ENCODE assay signal across 8 mouse cellular contexts in genomic region chr13:63279807-63280206, GRCm38 (mm10).
DNase-seq lines count a peak whose midpoint lies in the region; ATAC-seq lines count a peak whose summit lies in the region.
"Had no signal": no experiment of that assay in that cellular context is flagged by ENCODE, and none has a peak within 500 bp of the region (broad histone marks: within the 10 kb centered on the region; RNA-seq: fewer than 3 reads in every experiment).

No protein-coding gene starts in this region.

- H3K36me3 ChIP-seq in hindbrain, embryonic 13.5 days = peaks cover 13% of the 10 kb centered on the region; the same call in 1 of the 2 replicates
- H3K36me3 ChIP-seq in hindbrain, embryonic 14.5 days (replicated peaks; ENCODE audit: control insufficient read depth, insufficient read depth) = peaks cover 7% of the 10 kb centered on the region
- peaks cover 6% of the 10 kb centered on the region; the same call in 1 of the 2 replicates for H3K36me3 ChIP-seq in midbrain, embryonic 13.5 days
- no peaks in the 10 kb centered on the region for H3K36me3 ChIP-seq in midbrain, embryonic 16.5 days (ENCODE audit: control insufficient read depth, insufficient read depth, low read length)
- peaks cover 6% of the 10 kb centered on the region for H3K36me3 ChIP-seq in intestine, embryonic 16.5 days (ENCODE audit: control insufficient read depth, insufficient read depth, low read length)

- no peak overlapping the region for H3K4me2 ChIP-seq in hindbrain, embryonic 13.5 days
- H3K4me2 ChIP-seq in hindbrain, embryonic 14.5 days (replicated peaks) = no peak overlapping the region
- H3K4me2 ChIP-seq in midbrain, embryonic 13.5 days (replicated peaks) = 0 out of 2 replicates have a peak overlapping the region, but pooled peaks have one; percentile 29
- no peak overlapping the region for H3K4me2 ChIP-seq in midbrain, embryonic 16.5 days (ENCODE audit: low read length)
- peak overlapping the region; percentile 36 for H3K4me2 ChIP-seq in intestine, embryonic 16.5 days (ENCODE audit: low read depth, low read length)

- no peak for ATAC-seq in hindbrain, embryonic 13.5 days (ENCODE audit: low FRiP score)
- ATAC-seq in hindbrain, embryonic 14.5 days (ENCODE audit: low FRiP score) = no peak
- ATAC-seq in midbrain, embryonic 13.5 days = no peak
- ATAC-seq in midbrain, embryonic 16.5 days = no peak
- no peak for ATAC-seq in intestine, embryonic 16.5 days

- H3K27me3 ChIP-seq in hindbrain, embryonic 13.5 days = peaks cover 30% of the 10 kb centered on the region
- no peaks in the 10 kb centered on the region for H3K27me3 ChIP-seq in hindbrain, embryonic 14.5 days (ENCODE audit: control insufficient read depth, insufficient read depth, low read length)
- peaks cover 23% of the 10 kb centered on the region; the same call in 1 of the 2 replicates for H3K27me3 ChIP-seq in midbrain, embryonic 13.5 days
- no peaks in the 10 kb centered on the region; the same call in 1 of the 2 replicates for H3K27me3 ChIP-seq in midbrain, embryonic 16.5 days (ENCODE audit: control insufficient read depth, insufficient read depth, low read depth, low read length)
- no peaks in the 10 kb centered on the region for H3K27me3 ChIP-seq in intestine, embryonic 16.5 days (replicated peaks; ENCODE audit: control insufficient read depth, insufficient read depth, low read length)

- H3K9me3 ChIP-seq in hindbrain, embryonic 13.5 days = no peaks in the 10 kb centered on the region
- H3K9me3 ChIP-seq in hindbrain, embryonic 14.5 days (ENCODE audit: control insufficient read depth, low read length) = no peaks in the 10 kb centered on the region
- H3K9me3 ChIP-seq in midbrain, embryonic 13.5 days = no peaks in the 10 kb centered on the region
- H3K9me3 ChIP-seq in midbrain, embryonic 16.5 days (replicated peaks; ENCODE audit: control insufficient read depth, low read length, poor library complexity, severe bottlenecking) = no peaks in the 10 kb centered on the region
- no peaks in the 10 kb centered on the region for H3K9me3 ChIP-seq in intestine, embryonic 16.5 days (ENCODE audit: control insufficient read depth, low read length)

- H3K9ac ChIP-seq in hindbrain, embryonic 13.5 days = 0 out of 2 replicates have a peak overlapping the region, but pooled peaks have one; percentile 8
- no peak overlapping the region for H3K9ac ChIP-seq in hindbrain, embryonic 14.5 days
- H3K9ac ChIP-seq in midbrain, embryonic 13.5 days (replicated peaks) = no peak overlapping the region
- no peak overlapping the region for H3K9ac ChIP-seq in midbrain, embryonic 16.5 days (ENCODE audit: low read depth, low read length)
- H3K9ac ChIP-seq in intestine, embryonic 16.5 days (ENCODE audit: low read depth, low read length) = peak overlapping the region; percentile 35

- H3K27ac ChIP-seq in hindbrain, embryonic 13.5 days = no peak overlapping the region
- H3K27ac ChIP-seq in hindbrain, embryonic 14.5 days = no peak overlapping the region
- no peak overlapping the region for H3K27ac ChIP-seq in midbrain, embryonic 13.5 days
- H3K27ac ChIP-seq in midbrain, embryonic 16.5 days (ENCODE audit: low read length) = no peak overlapping the region
- H3K27ac ChIP-seq in intestine, embryonic 16.5 days (ENCODE audit: low read length) = peak overlapping the region; percentile 90

- WGBS in hindbrain, embryonic 13.5 days = 45% methylated on average over 8 of the region's 8 CpGs
- WGBS in hindbrain, embryonic 14.5 days = 45% methylated on average over 8 of the region's 8 CpGs
- 58% methylated on average over 8 of the region's 8 CpGs for WGBS in midbrain, embryonic 13.5 days
- WGBS in midbrain, embryonic 16.5 days = 56% methylated on average over 8 of the region's 8 CpGs
- WGBS in intestine, embryonic 16.5 days = 40% methylated on average over 8 of the region's 8 CpGs

- H3K4me1 ChIP-seq in hindbrain, embryonic 13.5 days (replicated peaks) = peaks cover 27% of the 10 kb centered on the region
- H3K4me1 ChIP-seq in hindbrain, embryonic 14.5 days (replicated peaks; ENCODE audit: control insufficient read depth, insufficient read depth, low read length) = peaks cover 7% of the 10 kb centered on the region
- H3K4me1 ChIP-seq in midbrain, embryonic 13.5 days (replicated peaks) = peaks cover 24% of the 10 kb centered on the region
- H3K4me1 ChIP-seq in midbrain, embryonic 16.5 days (ENCODE audit: control insufficient read depth, insufficient read depth, low read length) = no peaks in the 10 kb centered on the region; the same call in 1 of the 2 replicates
- H3K4me1 ChIP-seq in intestine, embryonic 16.5 days (ENCODE audit: control insufficient read depth, insufficient read depth, low read length) = peaks cover 42% of the 10 kb centered on the region

- no peak for DNase-seq in hindbrain, embryonic 14.5 days (ENCODE audit: low spot score)
- DNase-seq in left cerebral cortex, adult 8-10 months (ENCODE audit: low spot score in 2 of 2) = no peak
- DNase-seq in gastrocnemius, adult 18-20 months (ENCODE audit: low spot score) = no peak
- DNase-seq: left cerebral cortex, postnatal 4 days had no signal

- peak overlapping the region; percentile 2; the same call in 1 of the 2 replicates for H3K4me3 ChIP-seq in hindbrain, embryonic 13.5 days
- no peak overlapping the region for H3K4me3 ChIP-seq in hindbrain, embryonic 14.5 days (replicated peaks; ENCODE audit: low read length)
- no peak overlapping the region for H3K4me3 ChIP-seq in midbrain, embryonic 13.5 days (replicated peaks)
- no peak overlapping the region for H3K4me3 ChIP-seq in midbrain, embryonic 16.5 days (ENCODE audit: low read depth, low read length)
- peak overlapping the region; percentile 30 for H3K4me3 ChIP-seq in intestine, embryonic 16.5 days (ENCODE audit: low read length)

Comparison
In these comparisons a context has a peak if more than half of its experiments do, and no peak if none do; other contexts are left out.
1. H3K4me2 ChIP-seq: peak in midbrain, embryonic 13.5 days (single experiment) and intestine, embryonic 16.5 days (single experiment); none in hindbrain, embryonic 13.5 days (single experiment), hindbrain, embryonic 14.5 days (single experiment) and midbrain, embryonic 16.5 days (single experiment).
2. H3K4me3 ChIP-seq: peak in hindbrain, embryonic 13.5 days (single experiment) and intestine, embryonic 16.5 days (single experiment); none in hindbrain, embryonic 14.5 days (single experiment), midbrain, embryonic 13.5 days (single experiment) and midbrain, embryonic 16.5 days (single experiment).
3. H3K9ac ChIP-seq: peak in hindbrain, embryonic 13.5 days (single experiment) and intestine, embryonic 16.5 days (single experiment); none in hindbrain, embryonic 14.5 days (single experiment), midbrain, embryonic 13.5 days (single experiment) and midbrain, embryonic 16.5 days (single experiment).